Comparison of ENCODE assay signal across 15 mouse cellular contexts in the genomic region with DNA sequence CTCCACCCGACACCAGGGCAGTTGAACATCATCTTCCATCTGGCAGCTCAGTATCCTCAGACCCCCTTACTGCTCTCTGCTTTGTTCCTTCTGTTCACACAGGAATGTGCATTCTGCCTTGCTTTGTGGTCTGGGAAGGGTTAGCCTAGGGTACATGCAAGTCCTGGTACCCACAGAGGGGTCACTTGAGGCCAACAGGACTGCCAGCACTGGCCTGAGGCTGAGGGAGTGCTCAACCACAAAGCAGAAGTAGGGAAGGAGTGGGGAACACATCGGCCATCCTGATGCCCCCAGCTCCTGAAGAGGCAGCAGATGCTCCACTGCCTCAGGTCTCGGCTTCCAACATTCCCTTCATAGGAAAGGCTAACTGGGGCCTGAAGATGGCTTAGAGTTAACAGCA.
"Had no signal": no experiment of that assay in that cellular context is flagged by ENCODE, and none has a peak within 500 bp of the region (broad histone marks: within the 10 kb centered on the region; RNA-seq: fewer than 3 reads in every experiment).

No protein-coding gene starts in this region.

- H3K4me3 ChIP-seq: kidney, embryonic 15.5 days; limb, embryonic 12.5 days; limb, embryonic 15.5 days had no signal

- H3K27ac ChIP-seq: kidney, embryonic 15.5 days; limb, embryonic 12.5 days; limb, embryonic 15.5 days; liver, embryonic 14.5 days; macrophage had no signal

- ATAC-seq: liver, postnatal 0 days; lung, postnatal 0 days had no signal

- DNase-seq: kidney, adult 8-10 months; kidney, postnatal 10 days; kidney, postnatal 36 days; left cerebral cortex, postnatal 4 days; liver, postnatal 0 days; lung, embryonic 14.5 days; midbrain, embryonic 14.5 days; thymus, adult 18-20 months; thymus, postnatal 36 days had no signal
